Mouse (Mus musculus): ENCODE measurements around the gene Sirt7.

Gene Sirt7

GRCm38 (mm10) chr11:120625152-120625775, at the start of gene Sirt7:
Sirt7 (minus strand) TSS chr11:120625240.
- CTCF ChIA-PET, result no interaction called here

DNA sequence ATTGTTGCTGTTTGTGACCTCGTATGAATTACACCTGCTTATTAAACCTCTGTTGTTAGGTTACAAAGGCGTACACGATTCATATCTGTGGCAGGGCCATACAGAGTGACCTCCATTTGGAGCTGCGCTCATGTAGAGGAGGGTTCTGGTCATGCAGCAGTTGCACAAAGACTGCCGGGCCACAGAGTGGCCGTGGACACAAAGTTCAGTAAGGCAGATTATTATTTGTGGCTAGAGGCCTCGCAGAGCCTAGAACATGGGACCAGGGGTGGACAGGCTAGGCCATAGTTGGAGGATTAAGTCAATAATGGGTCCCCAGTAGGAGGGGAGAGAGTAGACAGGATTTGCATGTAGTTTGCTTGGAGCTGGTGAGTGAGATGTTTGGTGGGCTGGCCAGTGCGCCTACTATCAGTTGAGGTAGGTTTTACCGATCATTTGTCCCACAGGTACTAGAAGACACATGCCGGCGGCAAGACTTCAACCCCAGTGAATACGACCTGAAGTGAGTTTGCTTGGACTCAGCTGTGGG, 48.6 kb upstream of the Sirt7 start:
- CTCF ChIA-PET, result no interaction called here

DNA sequence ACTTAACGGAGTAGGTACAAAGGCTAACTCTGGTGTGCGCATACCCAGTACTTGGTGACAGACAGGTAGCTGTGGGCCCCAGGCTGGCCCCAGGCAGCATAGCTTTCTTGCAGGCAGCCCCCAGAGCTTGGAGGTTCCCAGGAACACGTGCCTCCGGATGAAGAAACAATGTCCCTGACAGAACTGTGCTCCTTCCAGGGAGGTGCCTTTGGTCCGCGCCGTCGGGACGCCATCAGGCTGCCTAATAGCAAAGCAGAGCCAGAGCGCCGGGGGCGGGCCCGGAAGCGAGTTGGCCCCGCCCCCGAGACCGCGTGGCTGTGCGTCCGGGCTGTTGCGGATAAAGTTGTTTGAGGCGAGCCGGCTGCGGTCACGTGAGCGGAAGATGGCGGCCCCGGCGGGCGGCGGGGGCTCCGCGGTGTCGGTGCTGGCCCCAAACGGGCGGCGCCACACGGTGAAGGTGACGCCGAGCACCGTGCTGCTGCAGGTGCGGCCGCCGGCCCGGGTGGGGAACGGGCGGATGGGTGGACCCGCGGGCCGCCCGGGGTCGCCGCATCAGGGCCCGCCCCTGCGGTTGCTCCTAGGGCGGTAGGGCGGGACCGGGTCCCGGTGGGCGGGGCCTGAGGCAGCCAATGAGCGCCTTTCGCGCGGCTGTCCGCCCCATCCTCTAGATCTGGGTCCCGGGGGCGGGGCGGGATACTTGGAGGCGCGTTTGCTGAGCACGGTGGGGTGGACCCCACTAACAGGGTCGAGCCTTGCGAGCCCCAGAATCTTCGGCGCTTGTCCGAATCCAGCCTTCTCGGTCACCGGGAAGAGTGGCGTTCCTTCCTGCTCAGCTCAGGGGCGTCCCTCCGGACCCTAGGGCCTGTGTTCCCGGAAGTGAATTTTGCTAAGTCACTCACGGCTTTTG, 47.9 kb upstream of the Sirt7 start, which contains the start of gene Aspscr1:
Aspscr1 (plus strand) TSS at position 287 of the 907 bp plus-strand sequence.
- CTCF ChIA-PET, result interaction anchor here (1.1 kb wide), 1 partner anchor 49 kb away, joined by 3 read pairs; no protein-coding TSS in a partner anchor

DNA sequence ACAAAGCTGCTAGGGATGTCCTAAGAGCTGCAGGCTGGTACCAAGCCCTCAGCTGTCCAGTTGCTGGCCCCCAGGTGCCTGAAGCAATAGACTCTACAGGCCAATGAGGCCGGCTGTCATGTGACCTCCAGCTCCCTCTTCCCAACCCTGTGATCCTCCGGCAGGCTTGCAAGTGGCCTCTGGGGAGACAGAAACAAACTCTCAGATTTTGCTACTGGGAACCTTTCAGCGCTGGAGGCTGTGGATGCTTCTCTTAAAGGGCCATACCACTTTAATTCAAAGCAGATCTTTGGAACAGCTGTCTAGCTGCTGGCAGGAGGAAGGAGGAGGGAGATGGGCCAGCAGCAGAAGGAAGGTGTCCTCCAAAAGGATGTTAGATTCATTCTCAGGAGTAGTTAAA, 41.6 kb upstream of the Sirt7 start:
- CTCF ChIA-PET, result no interaction called here

DNA sequence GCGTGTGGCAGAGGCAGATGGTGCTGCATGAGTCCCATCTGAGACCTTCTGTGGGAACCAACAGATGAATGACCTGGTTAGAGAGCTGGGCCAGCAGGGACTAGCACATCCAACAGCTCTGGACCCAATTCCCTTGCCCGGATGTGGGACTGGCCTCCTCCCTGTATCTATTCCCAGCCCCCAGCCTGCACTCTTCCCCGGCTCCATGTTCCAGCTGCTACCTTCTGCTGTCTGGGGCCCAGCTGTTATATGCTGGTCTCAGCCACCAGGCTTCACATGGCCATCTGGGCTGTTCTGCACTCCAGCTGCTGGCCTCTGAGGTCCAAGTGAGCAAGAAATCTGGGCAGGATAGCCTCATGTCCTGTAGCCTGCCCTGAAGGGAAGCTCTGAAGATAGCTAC, 40.4 kb upstream of the Sirt7 start:
- CTCF ChIA-PET, result interaction anchor here (1.4 kb wide), 1 partner anchor 22 kb away, joined by 3 read pairs; no protein-coding TSS in a partner anchor

GRCm38 (mm10) chr11:120663714-120664113, 38.7 kb upstream of the Sirt7 start:
- CTCF ChIA-PET, result no interaction called here

DNA sequence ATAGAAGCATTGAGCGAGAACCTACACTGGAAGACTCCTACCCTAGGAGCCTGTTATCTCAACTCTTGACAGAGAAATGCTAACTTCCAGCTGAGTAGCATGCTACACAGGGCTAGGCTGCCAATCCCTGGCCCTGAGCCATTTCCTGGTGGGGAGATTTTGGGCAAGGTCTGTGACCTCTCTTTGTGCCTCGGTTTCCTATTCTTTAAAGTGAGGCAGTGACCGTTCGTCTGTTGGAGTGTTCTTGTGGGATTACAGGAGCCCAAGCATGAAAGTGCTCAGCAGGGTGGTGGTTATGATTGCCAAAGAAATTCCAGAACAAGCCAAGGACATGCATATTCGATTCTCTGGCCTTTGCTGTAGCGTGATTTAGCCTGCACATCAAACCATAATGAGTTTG, 37.7 kb upstream of the Sirt7 start:
- CTCF ChIA-PET, result no interaction called here

GRCm38 (mm10) chr11:120661076-120661460, 36.0 kb upstream of the Sirt7 start, which contains the start of gene Notum:
Notum (minus strand) TSS chr11:120661175.
- CTCF ChIA-PET, result no interaction called here

GRCm38 (mm10) chr11:120660301-120661075, 35.4 kb upstream of the Sirt7 start:
- CTCF ChIA-PET, result interaction anchor here (1.0 kb wide), 1 partner anchor 14 kb away, joined by 4 read pairs; no protein-coding TSS in a partner anchor

- CTCF ChIA-PET, result interaction anchor here (0.6 to 1.5 kb wide), 4 partner anchors 15 to 68 kb away, joined by 3 to 4 read pairs (median 4); no protein-coding TSS in a partner anchor
These were observed 34.7 kb upstream of the Sirt7 start for GRCm38 (mm10) chr11:120659509-120660300.

GRCm38 (mm10) chr11:120658876-120659410, 33.9 kb upstream of the Sirt7 start:
- CTCF ChIA-PET, result interaction anchor here (0.6 to 1.5 kb wide), 3 partner anchors 20 to 69 kb away, joined by 3 to 4 read pairs (median 3); no protein-coding TSS in a partner anchor

- CTCF ChIA-PET, result no interaction called here
These were observed 32.3 kb upstream of the Sirt7 start for GRCm38 (mm10) chr11:120657301-120657700.

- CTCF ChIA-PET, result no interaction called here
These were observed 29.7 kb upstream of the Sirt7 start for GRCm38 (mm10) chr11:120654741-120655140.

DNA sequence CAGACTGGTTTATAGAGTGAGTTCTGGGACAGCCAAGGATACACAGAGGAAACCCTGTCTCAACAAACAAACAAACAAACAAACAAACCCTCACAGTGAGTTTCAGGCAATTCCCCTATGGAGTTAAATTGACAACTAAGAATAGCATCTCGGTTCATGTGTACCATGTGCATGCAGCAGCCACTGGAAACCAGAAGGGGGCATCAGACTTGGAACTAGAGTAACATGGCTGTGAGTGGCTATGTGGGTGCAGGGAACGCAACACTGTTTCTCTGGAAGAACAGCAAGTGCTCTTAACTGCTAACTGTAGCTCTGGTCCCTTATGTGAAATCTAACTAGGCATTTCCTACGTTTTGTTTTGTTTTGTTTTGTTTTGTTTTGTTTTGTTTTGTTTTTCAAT, 26.8 kb upstream of the Sirt7 start:
- CTCF ChIA-PET, result no interaction called here

- CTCF ChIA-PET, result no interaction called here
These were observed 23.0 kb upstream of the Sirt7 start, which contains the start of gene Myadml2 for GRCm38 (mm10) chr11:120648001-120648476. Myadml2 (minus strand) TSS chr11:120648158.

- CTCF ChIA-PET, result no interaction called here
These were observed 22.2 kb upstream of the Sirt7 start for GRCm38 (mm10) chr11:120647047-120647830.

DNA sequence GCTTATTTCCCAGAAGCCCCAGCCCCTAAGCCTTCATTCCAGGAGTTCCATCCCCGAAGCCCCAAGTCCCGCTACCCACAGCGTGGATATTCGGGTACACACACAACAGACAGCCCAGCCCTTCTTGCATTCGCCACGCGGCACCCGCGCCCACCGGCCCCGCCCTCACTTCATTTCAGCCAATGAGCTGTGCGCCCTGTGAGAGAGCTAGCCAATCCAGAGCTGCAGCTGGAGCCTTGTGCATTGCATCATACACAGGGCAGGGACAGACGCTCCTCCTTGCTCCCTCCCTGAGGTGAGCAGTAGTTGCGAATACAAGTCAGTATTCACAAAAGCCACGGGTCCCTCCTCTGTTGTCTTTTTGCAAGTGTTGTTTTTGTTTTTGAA, 18.6 kb upstream of the Sirt7 start, which contains the start of gene Pycr1:
Pycr1 (minus strand) TSS at position 169 of the 387 bp plus-strand sequence.
- CTCF ChIA-PET, result interaction anchor here (0.9 kb wide), 1 partner anchor 22 kb away, joined by 3 read pairs; no protein-coding TSS in a partner anchor

- CTCF ChIA-PET, result interaction anchor here (0.9 kb wide), 1 partner anchor 22 kb away, joined by 3 read pairs; no protein-coding TSS in a partner anchor
These were observed 18.0 kb upstream of the Sirt7 start for GRCm38 (mm10) chr11:120642939-120643600.

DNA sequence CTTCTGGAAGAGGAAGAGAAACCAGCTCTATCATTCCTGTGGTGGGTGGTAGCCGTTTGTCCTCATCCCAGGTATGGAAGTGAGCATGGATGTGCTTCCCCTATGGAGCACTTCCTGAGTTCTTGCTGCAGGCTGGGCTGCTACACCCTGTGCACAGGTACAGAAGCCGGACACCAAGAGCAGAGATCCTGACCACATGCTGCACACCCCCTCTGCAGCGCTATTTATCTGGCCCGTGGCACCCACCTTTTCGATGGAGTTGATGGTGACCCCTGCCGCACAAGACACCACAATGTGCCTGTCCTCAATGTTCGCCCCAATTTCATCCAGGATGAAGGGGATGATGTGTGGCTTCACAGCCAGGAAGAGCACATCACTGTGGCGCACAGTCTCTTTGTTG, 16.8 kb upstream of the Sirt7 start:
- CTCF ChIA-PET, result no interaction called here
